ENCODE assay signal across 8 mouse cellular contexts in genomic region chr5:75871120-75871519, GRCm38 (mm10).
DNase-seq lines count a peak whose midpoint lies in the region; ATAC-seq and TF ChIP-seq lines count a peak whose summit lies in the region.

No protein-coding gene starts in this region.

- no peak for TF ChIP-seq EP300 in liver, postnatal 0 days (IDR thresholded peaks at IDR 0.05; ENCODE audit: low read depth)

- TF ChIP-seq POLR2A in cerebellum, adult 2 months (IDR thresholded peaks at IDR 0.05; ENCODE audit: borderline replicate concordance, insufficient read depth, low read length) = no peak

- H3K9ac ChIP-seq in ES-E14 (ENCODE audit: insufficient read depth, low read depth, low read length, poor library complexity, severe bottlenecking) = no peak overlapping the region
- H3K9ac ChIP-seq in liver, postnatal 0 days (replicated peaks) = no peak overlapping the region

- H3K27ac ChIP-seq in ES-E14 (ENCODE audit: insufficient read depth, low read depth, low read length, poor library complexity, severe bottlenecking) = no peak overlapping the region
- H3K27ac ChIP-seq in cerebellum, adult 2 months (ENCODE audit: insufficient read depth, low read length) = no peak overlapping the region
- H3K27ac ChIP-seq in liver, postnatal 0 days (ENCODE audit: low read depth) = no peak overlapping the region

- no peaks in the 10 kb centered on the region for H3K36me3 ChIP-seq in ES-E14 (ENCODE audit: control insufficient read depth, insufficient read depth, low read length, poor library complexity, severe bottlenecking)
- H3K36me3 ChIP-seq in liver, postnatal 0 days (replicated peaks; ENCODE audit: insufficient read depth, low read length) = no peaks in the 10 kb centered on the region

- no peaks in the 10 kb centered on the region for H3K9me3 ChIP-seq in ES-E14 (ENCODE audit: control insufficient read depth, insufficient read depth, low read depth, low read length)
- no peaks in the 10 kb centered on the region for H3K9me3 ChIP-seq in liver, postnatal 0 days (ENCODE audit: low read length)

- TF ChIP-seq CTCF in cerebellum, adult 2 months (IDR thresholded peaks at IDR 0.05; ENCODE audit: borderline replicate concordance, insufficient read depth, low read depth, low read length) = peak; percentile 39; the same call in 1 of the 2 replicates
- TF ChIP-seq CTCF in liver, postnatal 0 days (IDR thresholded peaks at IDR 0.05; ENCODE audit: low read depth) = peak; percentile 86

- H3K4me2 ChIP-seq in liver, postnatal 0 days (ENCODE audit: low read depth, low read length) = no peak overlapping the region

- peak; percentile 62 for DNase-seq in A20 (ENCODE audit: low read depth, low spot score)
- DNase-seq in ES-E14 (ENCODE audit: low read depth, low spot score) = peak; percentile 93
- DNase-seq in cerebellum, adult 2 months = peak; percentile 42 to 51
- peak; percentile 51 for DNase-seq in gastrocnemius, postnatal 25 days
- peak; percentile 73 for DNase-seq in kidney, postnatal 36 days
- peak; percentile 72 for DNase-seq in liver, postnatal 0 days
- DNase-seq in right cerebral cortex, adult 2 months (ENCODE audit: low spot score in 2 of 2) = peak; percentile 64 to 70

- H3K4me3 ChIP-seq in ES-E14 (ENCODE audit: insufficient read depth in 1 of 2, low read depth in 1 of 2, low read length in 2 of 2, poor library complexity in 1 of 2, severe bottlenecking in 1 of 2) = no peak overlapping the region
- H3K4me3 ChIP-seq in cerebellum, adult 2 months (replicated peaks; ENCODE audit: insufficient read depth, low read depth, low read length) = peak overlapping the region; percentile 39
- H3K4me3 ChIP-seq in liver, postnatal 0 days (ENCODE audit: low read depth, low read length) = no peak overlapping the region

- WGBS in cerebellum, adult 2 months = 31% methylated on average over 8 of the region's 8 CpGs
- 16% methylated on average over 8 of the region's 8 CpGs for WGBS in liver, postnatal 0 days (ENCODE audit: insufficient replicate concordance)

- in situ Hi-C loops in ES-E14 (cut with MboI; ENCODE audit: low sequenced_read_pairs in 2 of 2, unreplicated experiment in 2 of 2) = loop anchor here in 1 of 2 experiments (10.0 kb wide), 1 partner anchor 244 kb away; no protein-coding TSS in a partner anchor

- peak; percentile 27; the same call in 1 of the 2 replicates for ATAC-seq in liver, postnatal 0 days
- no peak for ATAC-seq in erythroid progenitor cell, adult 5-6 weeks (replicated peaks; ENCODE audit: low FRiP score, poor library complexity, severe bottlenecking)

- H3K27me3 ChIP-seq in cerebellum, adult 2 months (ENCODE audit: control insufficient read depth, insufficient read depth, low read length) = no peaks in the 10 kb centered on the region
- no peaks in the 10 kb centered on the region for H3K27me3 ChIP-seq in liver, postnatal 0 days (ENCODE audit: insufficient read depth, low read length)

- no peaks in the 10 kb centered on the region for H3K4me1 ChIP-seq in ES-E14 (ENCODE audit: control insufficient read depth in 2 of 2, insufficient read depth in 2 of 2, low read length in 2 of 2, poor library complexity in 1 of 2)
- no peaks in the 10 kb centered on the region for H3K4me1 ChIP-seq in cerebellum, adult 2 months (ENCODE audit: control insufficient read depth, insufficient read depth, low read length)
- no peaks in the 10 kb centered on the region for H3K4me1 ChIP-seq in liver, postnatal 0 days (ENCODE audit: insufficient read depth)

TF ChIP-seq in ES-E14, 5 proteins besides CTCF, POLR2A, EP300 and RAD21:
- TF ChIP-seq ZC3H11A (IDR thresholded peaks at IDR 0.05; ENCODE audit: borderline replicate concordance, low read depth, low read length) (peak; percentile 95), CHD2 (IDR thresholded peaks at IDR 0.05; ENCODE audit: low read depth, low read length) (no peak), ZNF384 (IDR thresholded peaks at IDR 0.05; ENCODE audit: low read depth, low read length) (no peak), MAFK (IDR thresholded peaks at IDR 0.05; ENCODE audit: insufficient read depth, low read depth, low read length) (no peak), HCFC1 (IDR thresholded peaks at IDR 0.05; ENCODE audit: borderline replicate concordance, insufficient read depth, low read length) (0 out of 2 replicates have a peak, but pooled peaks have one; percentile 17)
